Mouse (Mus musculus): Measurements from ENCODE around the gene Rbm4.
"Not testable (repeated sequence)": the region's sequence is repeated elsewhere in the genome, so short reads cannot be mapped to it uniquely, and the experiment has no call there.

The Rbm4 gene

GRCm38 (mm10) chr19:4793831-4794422 is at the start of gene Rbm4:
Rbm4 (minus strand) TSS chr19:4793901.
- DNase-seq (ENCODE audit: low spot score in 2 of 2) = peak; percentile 89 to 97

GRCm38 (mm10) chr19:4842611-4843010 is 48.9 kb upstream of the Rbm4 start:
- DNase-seq (ENCODE audit: low spot score in 2 of 2) = no peak

DNA sequence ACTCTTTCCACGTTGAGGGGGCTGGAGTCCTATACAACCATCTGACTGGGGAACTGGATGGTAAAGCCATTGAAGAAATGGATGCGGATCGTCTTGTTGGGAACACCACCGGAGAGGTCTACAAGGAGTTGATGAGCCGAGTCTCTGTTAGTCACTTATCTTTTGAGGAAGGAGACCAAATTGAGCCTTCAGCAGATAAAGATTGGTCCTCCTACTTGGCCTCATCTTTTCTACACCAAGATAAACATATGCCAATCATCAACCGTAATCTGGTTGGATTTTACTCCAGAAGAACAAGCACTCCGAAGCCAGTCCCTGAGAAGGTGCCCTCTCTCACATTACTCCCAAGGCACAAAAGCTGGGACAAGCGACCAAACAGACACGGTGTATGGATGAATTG is 47.1 kb upstream of the Rbm4 start:
- DNase-seq (ENCODE audit: low spot score in 2 of 2) = no peak

- peak; percentile 83 to 89 for DNase-seq (ENCODE audit: low spot score in 2 of 2)
These were observed 45.4 kb upstream of the Rbm4 start, which contains the start of the genes Ccs and Ccdc87 for GRCm38 (mm10) chr19:4839149-4839548. Ccs (minus strand) TSS chr19:4839332. Ccdc87 (plus strand) TSS chr19:4839366.

DNA sequence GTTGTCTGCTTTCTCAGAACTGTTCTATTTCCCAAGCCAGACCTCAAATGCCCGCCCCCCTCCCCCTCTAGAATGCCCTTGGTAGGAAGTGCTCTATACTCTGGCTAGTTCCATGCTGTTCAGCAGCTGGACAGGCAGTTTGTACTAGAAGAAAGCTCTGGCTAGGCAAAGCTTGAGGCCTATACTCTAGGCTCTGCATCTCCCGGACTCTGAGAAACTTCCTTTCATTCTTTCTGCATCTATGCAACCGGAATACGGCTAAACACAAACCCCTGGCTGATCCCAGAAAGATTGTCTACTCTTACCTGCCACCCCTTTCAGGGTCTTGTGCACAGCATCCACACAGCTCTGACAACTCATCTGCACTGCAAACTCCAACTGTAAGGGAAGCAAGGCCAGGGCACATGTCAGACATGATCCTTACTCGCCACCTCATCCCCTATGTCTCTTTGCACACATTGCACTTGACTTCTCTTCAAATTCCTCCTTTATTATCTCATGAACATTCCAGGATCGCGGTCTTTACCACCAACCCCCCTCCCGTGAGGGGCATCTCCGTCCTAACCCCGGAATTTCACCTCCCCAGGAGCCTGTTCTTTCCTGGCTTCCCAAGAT is 44.9 kb upstream of the Rbm4 start:
- no peak for DNase-seq (ENCODE audit: low spot score in 2 of 2)

DNA sequence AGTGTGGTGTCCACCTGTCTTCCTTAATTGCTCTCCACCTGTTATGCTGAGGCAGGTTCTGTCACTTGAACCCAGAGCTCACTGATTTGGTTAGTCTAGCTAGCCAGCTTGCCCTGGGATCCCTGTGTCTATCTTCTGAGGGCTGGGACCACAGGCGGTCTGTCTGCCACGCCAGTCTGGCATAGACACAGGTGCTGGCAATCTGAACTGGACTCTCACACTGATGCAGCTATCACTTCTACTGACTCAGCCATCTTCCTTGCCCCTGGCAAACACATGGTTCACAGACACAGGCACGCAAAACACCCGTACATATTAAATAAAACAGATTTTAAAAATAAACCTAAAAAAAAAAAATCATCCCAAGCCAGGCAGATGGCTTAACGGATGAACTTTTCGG is 43.3 kb upstream of the Rbm4 start:
- DNase-seq (ENCODE audit: low spot score in 2 of 2) = no peak

DNA sequence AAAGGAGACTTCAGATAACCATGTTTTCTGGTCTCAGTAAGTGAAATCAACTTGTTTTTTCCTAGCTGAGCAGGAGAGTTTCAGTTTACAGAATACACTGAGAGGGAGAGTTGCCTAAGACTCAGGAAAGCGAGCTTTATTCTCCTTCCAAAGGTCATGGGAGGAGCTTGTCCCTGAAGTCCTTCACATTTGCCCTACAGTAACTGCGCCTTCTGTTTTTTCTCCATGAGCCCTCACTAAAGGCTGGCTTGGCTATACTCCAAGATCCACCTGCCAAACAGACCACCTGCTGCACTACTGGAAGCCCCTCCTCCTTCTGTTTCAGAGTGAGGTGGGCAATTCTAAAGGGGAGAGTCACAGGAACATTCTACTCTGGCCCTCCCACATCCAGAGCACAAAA is 42.4 kb upstream of the Rbm4 start:
- DNase-seq (ENCODE audit: low spot score in 2 of 2) = no peak

DNA sequence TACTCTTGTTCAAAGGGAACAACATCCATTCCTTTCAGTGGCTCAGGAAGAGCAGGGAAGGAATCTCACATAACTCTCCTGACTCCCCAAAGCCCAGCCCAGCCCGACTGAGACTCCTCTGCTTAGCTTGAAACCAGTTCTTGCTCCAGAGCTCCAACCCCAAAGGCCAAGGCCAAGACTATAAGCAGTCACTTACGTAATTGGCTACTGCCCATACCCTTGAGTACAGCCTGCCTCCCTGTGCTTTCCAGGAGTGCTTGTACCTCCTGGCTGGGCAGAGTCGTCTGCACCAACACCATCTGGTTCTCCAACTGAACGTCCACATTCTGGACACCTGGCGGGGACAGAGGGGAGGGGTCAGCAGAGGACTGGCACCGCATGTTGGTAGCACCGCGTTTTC is 40.3 kb upstream of the Rbm4 start:
- DNase-seq (ENCODE audit: low spot score in 2 of 2) = no peak

DNA sequence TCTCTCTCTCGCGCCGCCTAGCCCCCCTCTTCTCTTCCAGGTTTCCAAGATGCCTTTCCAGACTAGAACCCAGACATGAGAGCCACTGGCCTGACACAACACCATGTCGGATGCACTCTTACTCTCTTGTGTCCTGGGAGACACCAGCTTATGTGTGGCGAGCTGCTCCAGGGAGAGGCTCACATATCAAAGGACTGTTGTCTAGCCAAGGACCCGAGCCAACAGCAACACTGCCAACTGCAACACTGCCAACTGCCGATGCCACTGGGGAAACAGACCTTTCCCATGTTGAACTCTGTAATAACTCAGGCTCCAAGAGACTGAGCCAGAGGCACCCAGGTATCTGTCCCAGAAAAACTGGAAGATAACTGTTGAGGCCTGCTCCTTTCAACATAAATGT is 35.5 kb upstream of the Rbm4 start:
- peak; percentile 48 to 72 for DNase-seq (ENCODE audit: low spot score in 2 of 2)

DNA sequence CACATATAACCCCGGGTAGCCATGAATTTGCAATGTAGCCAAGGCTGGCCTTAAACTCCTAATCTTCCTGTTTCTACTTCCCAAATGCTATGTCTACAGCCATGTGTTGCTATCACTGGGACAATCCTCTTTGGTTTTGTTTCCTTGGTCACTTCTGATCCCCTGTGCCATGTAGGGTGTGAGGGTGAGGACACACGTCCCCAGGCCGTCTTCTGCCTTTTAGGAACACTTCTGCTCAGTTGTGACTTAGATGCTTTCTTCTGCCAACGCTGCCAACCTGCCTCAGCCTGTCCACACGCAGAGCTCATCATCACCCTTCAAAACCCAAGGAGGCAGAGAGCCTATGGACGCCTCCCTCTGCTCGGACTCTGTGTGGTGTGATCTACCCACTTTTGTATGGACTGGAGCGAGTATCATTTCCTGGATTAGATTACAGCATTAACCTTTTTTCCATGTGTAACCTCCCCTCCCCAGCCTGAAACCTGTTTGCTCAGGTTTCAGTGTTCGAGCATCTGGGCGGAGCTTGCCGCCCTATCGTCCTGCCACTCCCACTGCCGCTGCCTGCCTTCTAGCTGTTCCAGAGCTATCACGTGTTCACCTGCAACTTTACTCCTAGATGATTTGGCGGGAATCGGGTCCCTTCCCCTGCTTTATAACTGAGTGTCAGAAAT is 34.9 kb upstream of the Rbm4 start:
- DNase-seq (ENCODE audit: low spot score in 2 of 2) = no peak

GRCm38 (mm10) chr19:4820678-4821303 is 27.1 kb upstream of the Rbm4 start:
- DNase-seq (ENCODE audit: low spot score in 2 of 2) = peak; percentile 54 to 84

DNA sequence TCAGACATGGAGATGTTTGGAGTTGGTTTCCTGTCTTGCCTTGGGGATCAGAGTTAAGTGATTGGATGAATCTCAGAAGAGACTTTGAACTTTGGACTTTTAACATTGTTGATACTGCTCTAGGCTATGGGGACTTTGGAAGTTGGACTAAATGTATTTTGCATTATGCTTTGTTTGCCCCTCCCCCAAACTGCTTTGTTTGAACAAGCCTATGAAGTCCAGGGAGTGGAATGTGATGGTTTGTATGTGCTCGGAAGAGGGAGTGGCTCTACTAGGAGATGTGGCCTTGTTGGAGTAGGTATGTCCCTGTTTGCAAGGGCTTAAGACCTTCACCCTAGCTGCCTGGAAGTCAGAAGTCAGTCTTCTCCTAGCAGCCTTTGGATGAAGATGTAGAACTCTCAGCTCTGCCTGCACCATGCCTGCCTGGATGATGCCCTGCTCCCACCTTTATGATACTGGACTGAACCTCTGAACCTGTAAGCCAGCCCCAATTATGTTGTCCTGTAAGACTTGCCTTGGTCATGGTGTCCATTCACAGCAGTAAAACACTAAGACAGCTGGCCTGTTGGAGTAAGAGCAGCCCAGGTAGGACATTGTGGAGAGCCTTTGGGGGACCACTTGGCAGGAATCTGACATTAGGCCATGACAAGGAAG is 23.6 kb upstream of the Rbm4 start:
- no peak for DNase-seq (ENCODE audit: low spot score in 2 of 2)

- DNase-seq (ENCODE audit: low spot score in 2 of 2) = peak in 1 of 2 experiments; percentile 40
These were observed 19.3 kb upstream of the Rbm4 start for GRCm38 (mm10) chr19:4813015-4813414.

DNA sequence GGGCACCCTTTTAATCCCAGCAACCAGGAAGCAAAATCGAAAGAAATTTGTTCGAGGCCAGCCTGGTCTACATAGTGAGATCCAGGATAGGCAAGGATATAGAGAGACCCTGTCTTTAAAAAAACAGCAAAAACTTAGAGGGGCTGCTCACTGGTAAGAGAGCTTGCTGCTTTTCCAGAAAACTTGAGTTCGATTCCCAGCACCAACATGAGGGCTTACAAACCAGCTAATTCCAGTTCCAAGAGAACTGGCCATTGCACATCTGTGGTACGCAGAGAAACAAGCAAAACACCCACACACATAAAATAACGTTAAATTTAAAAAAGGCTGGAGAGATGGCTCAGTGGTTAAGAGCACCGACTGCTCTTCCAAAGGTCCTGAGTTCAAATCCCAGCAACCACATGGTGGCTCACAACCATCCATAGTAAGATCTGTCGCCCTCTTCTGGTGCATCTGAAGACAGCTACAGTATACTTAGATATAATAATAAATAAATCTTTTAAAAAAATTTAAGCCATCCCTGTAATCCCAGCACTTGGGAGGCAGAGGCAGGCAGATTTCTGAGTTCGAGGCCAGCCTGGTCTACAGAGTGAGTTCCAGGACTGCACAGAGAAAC is 18.7 kb upstream of the Rbm4 start:
- not testable (repeated sequence) for DNase-seq (ENCODE audit: low spot score in 2 of 2)

DNA sequence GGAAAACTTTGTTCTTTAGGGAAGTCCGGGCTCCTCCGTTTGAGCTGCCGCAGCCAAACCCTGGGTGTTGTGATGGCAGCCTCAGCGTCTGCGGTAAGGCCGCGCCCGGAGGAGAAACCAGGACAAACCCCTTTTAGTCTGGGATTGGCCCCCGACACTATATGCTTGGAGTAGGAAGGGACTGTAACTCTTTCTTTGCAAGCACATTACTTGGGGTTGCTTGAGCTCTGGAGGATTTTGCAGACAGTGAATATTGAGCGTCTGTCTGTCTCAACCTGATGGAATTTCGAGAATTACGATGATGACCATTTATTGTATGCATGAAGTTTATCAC is 18.2 kb upstream of the Rbm4 start:
- DNase-seq (ENCODE audit: low spot score in 2 of 2) = no peak

- DNase-seq (ENCODE audit: low spot score in 2 of 2) = peak; percentile 96 to 97
These were observed 17.6 kb upstream of the Rbm4 start, which contains the start of the genes Gm21992 and Rbm14 for GRCm38 (mm10) chr19:4811063-4811908. Gm21992 (minus strand) TSS chr19:4811612. Rbm14 (minus strand) TSS chr19:4811634.

DNA sequence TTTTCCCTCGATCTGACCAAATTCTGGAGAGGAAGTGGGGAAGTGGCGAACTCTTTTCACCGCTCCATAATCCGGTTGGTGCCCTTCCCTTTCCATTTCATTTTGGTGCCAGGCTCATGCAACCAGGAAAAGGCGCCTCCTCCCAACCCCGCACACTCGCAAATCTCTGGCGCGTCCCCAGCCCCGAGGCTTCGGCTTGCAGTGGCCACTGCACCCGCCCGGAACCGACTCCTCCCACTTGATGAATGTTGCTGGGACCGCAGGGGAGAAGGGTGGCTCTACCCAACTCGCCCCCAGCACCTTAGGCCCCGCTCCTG is 17.0 kb upstream of the Rbm4 start:
- no peak for DNase-seq (ENCODE audit: low spot score in 2 of 2)

GRCm38 (mm10) chr19:4810309-4810708 is 16.6 kb upstream of the Rbm4 start:
- DNase-seq (ENCODE audit: low spot score in 2 of 2) = no peak

- DNase-seq (ENCODE audit: low spot score in 2 of 2) = no peak
These were observed 9.6 kb upstream of the Rbm4 start for GRCm38 (mm10) chr19:4803283-4803682.

- peak in 1 of 2 experiments; percentile 28 for DNase-seq (ENCODE audit: low spot score in 2 of 2)
These were observed 9.0 kb upstream of the Rbm4 start for GRCm38 (mm10) chr19:4802691-4803091.

DNA sequence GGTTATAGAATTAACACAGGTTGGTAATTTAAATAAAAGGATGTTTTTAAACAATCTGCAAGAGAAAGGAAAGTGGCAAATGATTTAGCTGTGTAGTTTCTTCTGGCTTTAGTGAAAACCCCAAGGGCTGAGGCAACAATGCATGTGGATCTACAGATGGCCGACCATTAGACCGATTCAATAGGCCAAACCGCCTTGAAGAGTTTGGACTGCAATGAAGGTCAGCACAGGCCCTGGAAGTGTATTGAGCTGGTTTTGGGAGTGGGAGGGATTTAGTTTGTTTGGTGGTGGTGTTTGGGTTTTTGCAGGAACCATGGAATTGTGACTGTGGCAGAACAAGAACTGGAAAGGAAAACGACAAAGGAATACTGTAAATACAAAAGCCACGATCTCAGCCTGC is 5.4 kb upstream of the Rbm4 start:
- DNase-seq (ENCODE audit: low spot score in 2 of 2) = no peak
